Mouse (Mus musculus) urinary bladder, postnatal 4 days (tissue): ENCODE data around the gene Btbd16.
A peak's percentile ranks its signal among the peaks of the same experiment; 100 is the strongest.

Source experiments
- DNase-seq, 2 experiments: peaks; one replicate each; pipeline ENCODE4 v3.0.0; 2021 to 2022; ENCODE audit warnings: low spot score in 2 of 2

Btbd16 gene

GRCm38 (mm10) chr7:130816243-130816642 is 42.4 kb downstream of the Btbd16 start:
- no peak for DNase-seq

GRCm38 (mm10) chr7:130818813-130819212 is 44.9 kb downstream of the Btbd16 start:
- no peak for DNase-seq

GRCm38 (mm10) chr7:130819624-130820023 is 45.8 kb downstream of the Btbd16 start:
- no peak for DNase-seq

GRCm38 (mm10) chr7:130823992-130824391 is 50.1 kb downstream of the Btbd16 start:
- DNase-seq: no peak

GRCm38 (mm10) chr7:130826343-130826742 is 52.5 kb downstream of the Btbd16 start:
- DNase-seq: no peak

- no peak for DNase-seq
These were observed 53.6 kb downstream of the Btbd16 start for GRCm38 (mm10) chr7:130827431-130827830.

- no peak for DNase-seq
These were observed 54.1 kb downstream of the Btbd16 start for GRCm38 (mm10) chr7:130827844-130828403.

GRCm38 (mm10) chr7:130828475-130828874 is 54.6 kb downstream of the Btbd16 start:
- DNase-seq: no peak

- no peak for DNase-seq
These were observed 57.7 kb downstream of the Btbd16 start for GRCm38 (mm10) chr7:130831586-130831985.

- peak in 1 of 2 experiments; percentile 75 for DNase-seq
These were observed 60.4 kb downstream of the Btbd16 start for GRCm38 (mm10) chr7:130834299-130834698.

GRCm38 (mm10) chr7:130834958-130835861 is 61.3 kb downstream of the Btbd16 start:
- DNase-seq: no peak

GRCm38 (mm10) chr7:130836066-130836465 is 62.2 kb downstream of the Btbd16 start:
- no peak for DNase-seq

GRCm38 (mm10) chr7:130837941-130838657 is 64.2 kb downstream of the Btbd16 start:
- no peak for DNase-seq

- no peak for DNase-seq
These were observed 64.8 kb downstream of the Btbd16 start for GRCm38 (mm10) chr7:130838658-130839025.

- no peak for DNase-seq
These were observed 65.7 kb downstream of the Btbd16 start for GRCm38 (mm10) chr7:130839380-130840100.

- DNase-seq: no peak
These were observed 73.4 kb downstream of the Btbd16 start for GRCm38 (mm10) chr7:130847164-130847718.

- no peak for DNase-seq
These were observed 80.9 kb downstream of the Btbd16 start for GRCm38 (mm10) chr7:130854684-130855292.

GRCm38 (mm10) chr7:130855681-130856080 is 81.8 kb downstream of the Btbd16 start:
- no peak for DNase-seq

GRCm38 (mm10) chr7:130857973-130858372 is 84.1 kb downstream of the Btbd16 start:
- no peak for DNase-seq

GRCm38 (mm10) chr7:130859926-130860325 is 86.1 kb downstream of the Btbd16 start:
- no peak for DNase-seq

- DNase-seq: no peak
These were observed 86.9 kb downstream of the Btbd16 start for GRCm38 (mm10) chr7:130860721-130861142.
